Mouse (Mus musculus) midbrain, embryonic 11.5 days (tissue): ENCODE results near the gene Cd52. TPM values are rescaled to one million over a fixed set of nuclear protein-coding genes. Genes with fewer than 3 reads are reported as not detected.

Source experiments
- ATAC-seq: fragments of 200-750 bp; cut with Nextera tagmentation; 2 replicates; pipeline ENCODE4 v1.8.0; 2017; ENCODE audit warnings: moderate TSS enrichment, moderate library complexity; ENCODE audit not compliant: low FRiP score
- DNase-seq: peaks from one replicate; pipeline ENCODE4 v3.0.0; 2015; ENCODE audit warnings: low spot score; ENCODE audit errors: missing footprints
- H3K27ac ChIP-seq: fragments of 300-500 bp; sonication (generic); 2 replicates; pipeline ENCODE4 v1.5.1; 2014; ENCODE audit warnings: low read depth, low read length
- H3K27me3 ChIP-seq: fragments of 300-500 bp; sonication (generic); 2 replicates; pipeline ENCODE4 v1.6.1; 2014; ENCODE audit warnings: mild to moderate bottlenecking, low read length, moderate library complexity, mixed read lengths; ENCODE audit not compliant: control insufficient read depth, insufficient read depth
- H3K36me3 ChIP-seq: fragments of 300-500 bp; sonication (generic); 2 replicates; pipeline ENCODE4 v1.6.1; 2014; ENCODE audit warnings: mild to moderate bottlenecking, low read length, moderate library complexity, mixed read lengths; ENCODE audit not compliant: control insufficient read depth, insufficient read depth
- H3K4me1 ChIP-seq: fragments of 300-500 bp; sonication (generic); 2 replicates; pipeline ENCODE4 v1.6.1; 2014; ENCODE audit warnings: low read length; ENCODE audit not compliant: control insufficient read depth, insufficient read depth
- H3K4me2 ChIP-seq: fragments of 300-500 bp; sonication (generic); 2 replicates; pipeline ENCODE4 v1.6.1; 2014; ENCODE audit warnings: mild to moderate bottlenecking, moderate library complexity
- H3K4me3 ChIP-seq: fragments of 300-500 bp; sonication (generic); 2 replicates; pipeline ENCODE4 v1.5.1; 2014; ENCODE audit warnings: low read depth, low read length
- H3K9ac ChIP-seq: fragments of 300-500 bp; sonication (generic); 2 replicates; pipeline ENCODE4 v1.6.1; 2014; ENCODE audit warnings: low read length
- H3K9me3 ChIP-seq: fragments of 300-500 bp; sonication (generic); 2 replicates; pipeline ENCODE4 v1.6.1; 2016; ENCODE audit warnings: low read length; ENCODE audit not compliant: control insufficient read depth
- WGBS: fragments of 180-500 bp; shearing (Covaris S2); extraction: QIAGEN DNeasy Blood & Tissue Kit; methylation state at CpG from one replicate; pipeline ENCODE4 v1.1.7; 2014; 5-methylcytosine and 5-hydroxymethylcytosine counted together
- polyA plus RNA-seq: library from polyadenylated mRNA; unstranded; fragments of >200 nt; fragmentation: Nextera tagmentation; extraction: Ambion mirVana; gene quantifications from 2 replicates; pipeline ENCODE4 v1.2.1, GENCODE M21; 2014

The Cd52 gene
- polyA plus RNA-seq, 1 experiment from 2014 or later, result 4.3 TPM

GRCm38 (mm10) chr4:134100245-134100644, 5.4 kb upstream of the Cd52 start:
- ATAC-seq, result no peak
- no peaks in the 10 kb centered on the region for H3K4me1 ChIP-seq
- 77% methylated on average over 4 of the region's 4 CpGs for WGBS
- no peaks in the 10 kb centered on the region for H3K27me3 ChIP-seq
- no peak overlapping the region for H3K4me3 ChIP-seq
- no peaks in the 10 kb centered on the region for H3K9me3 ChIP-seq
- no peak overlapping the region for H3K9ac ChIP-seq
- no peak overlapping the region for H3K4me2 ChIP-seq
- no peak overlapping the region for H3K27ac ChIP-seq
- DNase-seq, result no peak
- no peaks in the 10 kb centered on the region for H3K36me3 ChIP-seq

GRCm38 (mm10) chr4:134098628-134099027, 3.7 kb upstream of the Cd52 start:
- no peak overlapping the region for H3K27ac ChIP-seq
- no peak overlapping the region for H3K9ac ChIP-seq
- no peaks in the 10 kb centered on the region for H3K4me1 ChIP-seq
- DNase-seq (no peak), ATAC-seq (no peak)
- no peaks in the 10 kb centered on the region for H3K9me3 ChIP-seq
- H3K4me2 ChIP-seq, result no peak overlapping the region
- no peaks in the 10 kb centered on the region for H3K27me3 ChIP-seq
- H3K4me3 ChIP-seq, result no peak overlapping the region
- WGBS, result 81% methylated on average over 8 of the region's 8 CpGs
- H3K36me3 ChIP-seq, result no peaks in the 10 kb centered on the region

- no peak overlapping the region for H3K9ac ChIP-seq
- ATAC-seq (no peak), DNase-seq (no peak)
- no peak overlapping the region for H3K27ac ChIP-seq
- H3K4me3 ChIP-seq, result no peak overlapping the region
- no peaks in the 10 kb centered on the region for H3K9me3 ChIP-seq
- H3K27me3 ChIP-seq, result no peaks in the 10 kb centered on the region
- H3K4me2 ChIP-seq, result no peak overlapping the region
- no peaks in the 10 kb centered on the region for H3K36me3 ChIP-seq
- 81% methylated on average over 5 of the region's 5 CpGs for WGBS
- H3K4me1 ChIP-seq, result no peaks in the 10 kb centered on the region
Measured at GRCm38 (mm10) chr4:134097015-134097608, 2.2 kb upstream of the Cd52 start.

GRCm38 (mm10) chr4:134096120-134096519, 1.2 kb upstream of the Cd52 start:
- H3K9me3 ChIP-seq, result no peaks in the 10 kb centered on the region
- H3K4me2 ChIP-seq, result no peak overlapping the region
- H3K4me3 ChIP-seq, result no peak overlapping the region
- DNase-seq (no peak), ATAC-seq (no peak)
- no peaks in the 10 kb centered on the region for H3K27me3 ChIP-seq
- no peak overlapping the region for H3K27ac ChIP-seq
- no peak overlapping the region for H3K9ac ChIP-seq
- no peaks in the 10 kb centered on the region for H3K4me1 ChIP-seq
- WGBS, result 87% methylated on average over 3 of the region's 3 CpGs
- H3K36me3 ChIP-seq, result no peaks in the 10 kb centered on the region

GRCm38 (mm10) chr4:134094004-134094564, 798 bp downstream of the Cd52 start:
- Histone ChIP-seq H3K9me3 (no peaks in the 10 kb centered on the region), H3K4me2 (no peak overlapping the region), H3K9ac (no peak overlapping the region), H3K4me3 (no peak overlapping the region), H3K36me3 (no peaks in the 10 kb centered on the region), H3K27ac (no peak overlapping the region), H3K27me3 (no peaks in the 10 kb centered on the region), H3K4me1 (no peaks in the 10 kb centered on the region)
- WGBS, result 87% methylated on average over 7 of the region's 7 CpGs
- no peak for ATAC-seq
- no peak for DNase-seq

GRCm38 (mm10) chr4:134092382-134093288, 2.2 kb downstream of the Cd52 start:
- no peak for ATAC-seq
- Histone ChIP-seq H3K9me3 (no peaks in the 10 kb centered on the region), H3K27ac (no peak overlapping the region), H3K4me1 (no peaks in the 10 kb centered on the region), H3K9ac (no peak overlapping the region), H3K27me3 (no peaks in the 10 kb centered on the region), H3K4me2 (no peak overlapping the region), H3K36me3 (no peaks in the 10 kb centered on the region), H3K4me3 (no peak overlapping the region)
- 72% methylated on average over 6 of the region's 6 CpGs for WGBS
- DNase-seq, result peak; percentile 88

GRCm38 (mm10) chr4:134091225-134091529, 3.7 kb downstream of the Cd52 start:
- Histone ChIP-seq H3K27me3 (no peaks in the 10 kb centered on the region), H3K4me1 (no peaks in the 10 kb centered on the region), H3K4me3 (no peak overlapping the region), H3K36me3 (no peaks in the 10 kb centered on the region), H3K9me3 (no peaks in the 10 kb centered on the region), H3K27ac (no peak overlapping the region), H3K4me2 (no peak overlapping the region), H3K9ac (no peak overlapping the region)
- DNase-seq (no peak), ATAC-seq (no peak)
- 84% methylated on average over 6 of the region's 6 CpGs for WGBS

GRCm38 (mm10) chr4:134090521-134091224, 4.2 kb downstream of the Cd52 start:
- ATAC-seq, result no peak
- no peak overlapping the region for H3K9ac ChIP-seq
- no peak for DNase-seq
- no peaks in the 10 kb centered on the region for H3K36me3 ChIP-seq
- no peaks in the 10 kb centered on the region for H3K9me3 ChIP-seq
- 88% methylated on average over 16 of the region's 16 CpGs for WGBS
- no peak overlapping the region for H3K4me3 ChIP-seq
- no peaks in the 10 kb centered on the region for H3K27me3 ChIP-seq
- no peak overlapping the region for H3K4me2 ChIP-seq
- no peak overlapping the region for H3K27ac ChIP-seq
- no peaks in the 10 kb centered on the region for H3K4me1 ChIP-seq

- DNase-seq, result no peak
- no peak overlapping the region for H3K9ac ChIP-seq
- H3K4me1 ChIP-seq, result no peaks in the 10 kb centered on the region
- no peaks in the 10 kb centered on the region for H3K36me3 ChIP-seq
- H3K4me2 ChIP-seq, result no peak overlapping the region
- no peaks in the 10 kb centered on the region for H3K27me3 ChIP-seq
- H3K9me3 ChIP-seq, result no peaks in the 10 kb centered on the region
- no peak overlapping the region for H3K4me3 ChIP-seq
- no peak overlapping the region for H3K27ac ChIP-seq
- WGBS, result 86% methylated on average over 9 of the region's 9 CpGs
- no peak for ATAC-seq
Measured at GRCm38 (mm10) chr4:134089029-134089428, 5.9 kb downstream of the Cd52 start.
